Mouse (Mus musculus) megakaryocyte-erythroid progenitor cell, adult 5-6 weeks (primary cell): ENCODE data around the gene Il33. TPM values are rescaled to one million over a fixed set of nuclear protein-coding genes. Genes with fewer than 3 reads are reported as not detected.

Experiments
- ATAC-seq: replicated peaks from 2 replicates; pipeline ENCODE4 v1.8.0; 2016; ENCODE audit warnings: mild to moderate bottlenecking, inconsistent platforms; ENCODE audit not compliant: severe bottlenecking, poor library complexity, low FRiP score, low TSS enrichment
- total RNA-seq, 2 experiments: library from RNA; stranded (forward) in 1 of 2; stranded (reverse) in 1 of 2; fragments of 200-1000, 215-1000 nt in 1 of 2; fragments of >200 nt in 1 of 2; fragmentation: Nextera tagmentation in 1 of 2; gene quantifications; 2 replicates each; pipeline ENCODE4 v1.2.3; 2014 to 2017

The Il33 gene
- not detected in 2 replicates for total RNA-seq (2014; fragmentation: Nextera tagmentation)
- not detected in 2 replicates for total RNA-seq (2017)

GRCm38 (mm10) chr19:29924638-29925258 lies at the start of gene Il33:
Gene Il33, plus strand, starts transcription at chr19:29925114.
- ATAC-seq = no peak

GRCm38 (mm10) chr19:29877422-29878291 lies 47.3 kb upstream of the Il33 start:
- no peak for ATAC-seq

GRCm38 (mm10) chr19:29878896-29879504 lies 45.9 kb upstream of the Il33 start:
- ATAC-seq = no peak

- no peak for ATAC-seq
Measured at GRCm38 (mm10) chr19:29880918-29881317, 44.0 kb upstream of the Il33 start.

GRCm38 (mm10) chr19:29882696-29883095 lies 42.2 kb upstream of the Il33 start:
- no peak for ATAC-seq

GRCm38 (mm10) chr19:29885548-29885947 lies 39.4 kb upstream of the Il33 start:
- ATAC-seq = no peak

GRCm38 (mm10) chr19:29887476-29887875 lies 37.4 kb upstream of the Il33 start:
- ATAC-seq = no peak

GRCm38 (mm10) chr19:29888946-29889345 lies 36.0 kb upstream of the Il33 start:
- ATAC-seq = no peak

- no peak for ATAC-seq
Measured at GRCm38 (mm10) chr19:29891981-29892380, 32.9 kb upstream of the Il33 start.

- ATAC-seq = no peak
Measured at GRCm38 (mm10) chr19:29892786-29893185, 32.1 kb upstream of the Il33 start.

GRCm38 (mm10) chr19:29893718-29894273 lies 31.1 kb upstream of the Il33 start:
- ATAC-seq = no peak

GRCm38 (mm10) chr19:29894381-29894780 lies 30.5 kb upstream of the Il33 start:
- ATAC-seq = no peak

GRCm38 (mm10) chr19:29895047-29895446 lies 29.9 kb upstream of the Il33 start:
- ATAC-seq = no peak

- no peak for ATAC-seq
Measured at GRCm38 (mm10) chr19:29900318-29900717, 24.6 kb upstream of the Il33 start.

GRCm38 (mm10) chr19:29902343-29903070 lies 22.4 kb upstream of the Il33 start:
- ATAC-seq = no peak

GRCm38 (mm10) chr19:29905896-29906295 lies 19.0 kb upstream of the Il33 start:
- ATAC-seq = no peak

GRCm38 (mm10) chr19:29909166-29909565 lies 15.7 kb upstream of the Il33 start:
- no peak for ATAC-seq

GRCm38 (mm10) chr19:29911919-29912318 lies 13.0 kb upstream of the Il33 start:
- ATAC-seq = no peak

- no peak for ATAC-seq
Measured at GRCm38 (mm10) chr19:29917421-29917820, 7.5 kb upstream of the Il33 start.
